Mouse (Mus musculus): ENCODE results near the gene Fgfr1op. TPM values are rescaled to one million over a fixed set of nuclear protein-coding genes. Genes with fewer than 3 reads are reported as not detected.

The Fgfr1op gene
- total and polyA plus RNA-seq, 3 experiments, result 43.5 to 44.5 TPM; not detected in 1

DNA sequence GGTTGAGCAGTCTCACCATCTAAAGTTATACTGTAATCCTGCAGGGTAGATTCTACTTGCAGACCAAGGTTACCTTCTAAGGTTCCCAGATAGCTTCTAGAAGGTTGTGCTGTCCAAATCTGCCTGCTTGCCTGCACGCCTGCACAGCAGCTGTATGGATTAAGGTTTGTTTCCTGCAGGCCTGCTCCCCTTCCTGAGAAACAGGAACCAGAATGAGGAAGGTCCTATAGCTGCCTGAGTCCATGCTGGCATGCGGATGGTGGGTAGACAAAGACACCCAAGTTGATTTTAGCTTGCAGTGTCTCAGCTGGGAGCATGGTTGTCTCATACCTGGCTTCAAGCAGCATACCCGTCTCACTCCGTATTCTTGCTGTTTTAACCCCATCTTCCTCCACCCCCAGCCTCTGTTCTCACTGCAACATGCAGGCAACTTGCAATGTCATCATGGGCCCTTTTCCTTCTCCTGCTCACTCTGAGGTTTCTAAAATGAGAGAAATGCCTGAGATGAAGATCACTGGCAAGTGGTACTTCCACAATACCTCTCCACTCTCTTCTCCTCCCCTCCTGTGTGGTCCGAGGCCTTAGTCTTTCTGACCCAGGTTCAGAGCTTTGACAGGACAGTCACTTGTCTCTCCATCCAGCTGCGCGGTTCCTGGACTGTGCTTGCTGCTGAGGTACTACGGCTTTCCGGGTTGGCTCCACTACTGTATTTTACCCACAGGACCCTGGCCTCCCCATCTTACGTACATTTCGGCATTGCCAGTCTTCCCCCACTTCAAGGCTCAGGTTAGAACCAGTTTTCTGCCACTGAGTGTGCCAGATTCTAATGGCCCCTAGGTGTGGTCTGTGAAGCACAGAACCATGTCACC, 34.0 kb downstream of the Fgfr1op start:
- Histone ChIP-seq H3K79me2 (ENCODE audit: control insufficient read depth, insufficient read depth, low read length, poor library complexity) (no peaks in the 10 kb centered on the region), H3K9ac (ENCODE audit: control insufficient read depth, low read depth, low read length, poor library complexity, severe bottlenecking) (no peak overlapping the region), H3K36me3 (ENCODE audit: control insufficient read depth in 1 of 2, insufficient read depth in 2 of 2, low read length in 2 of 2) (peaks cover 0 to 7% of the 10 kb centered on the region in 2 experiments; a peak in 1 of 4 replicates), H3K9me3 (replicated peaks; ENCODE audit: insufficient read depth, low read length) (no peaks in the 10 kb centered on the region), H3K27ac (ENCODE audit: control insufficient read depth, low read depth, low read length) (no peak overlapping the region), H3K4me1 (ENCODE audit: control insufficient read depth in 1 of 2, insufficient read depth in 2 of 2, low read length in 2 of 2) (no peaks in the 10 kb centered on the region), H3K27me3 (ENCODE audit: control insufficient read depth in 1 of 2, insufficient read depth in 2 of 2, low read length in 2 of 2) (no peaks in the 10 kb centered on the region), H3K4me3 (ENCODE audit: control insufficient read depth in 1 of 2, insufficient read depth in 1 of 2, low read depth in 2 of 2, low read length in 2 of 2) (no peak overlapping the region)
- TF ChIP-seq USF2 (IDR thresholded peaks at IDR 0.05; ENCODE audit: borderline replicate concordance in 1 of 2, insufficient read depth in 1 of 2, low read depth in 1 of 2, low read length in 2 of 2) (no peak), TBP (IDR thresholded peaks at IDR 0.05; ENCODE audit: low read depth, low read length) (0 out of 2 replicates have a peak, but pooled peaks have one; percentile 30), HCFC1 (IDR thresholded peaks at IDR 0.05; ENCODE audit: low read depth, low read length) (no peak), GABPA (IDR thresholded peaks at IDR 0.05; ENCODE audit: low read depth, low read length) (no peak), CHD1 (IDR thresholded peaks at IDR 0.05; ENCODE audit: low read depth, low read length) (no peak), TCF12 (IDR thresholded peaks at IDR 0.05; ENCODE audit: low read depth, low read length) (no peak)
- peak; percentile 44 for DNase-seq (ENCODE audit: low read depth, low spot score)

DNA sequence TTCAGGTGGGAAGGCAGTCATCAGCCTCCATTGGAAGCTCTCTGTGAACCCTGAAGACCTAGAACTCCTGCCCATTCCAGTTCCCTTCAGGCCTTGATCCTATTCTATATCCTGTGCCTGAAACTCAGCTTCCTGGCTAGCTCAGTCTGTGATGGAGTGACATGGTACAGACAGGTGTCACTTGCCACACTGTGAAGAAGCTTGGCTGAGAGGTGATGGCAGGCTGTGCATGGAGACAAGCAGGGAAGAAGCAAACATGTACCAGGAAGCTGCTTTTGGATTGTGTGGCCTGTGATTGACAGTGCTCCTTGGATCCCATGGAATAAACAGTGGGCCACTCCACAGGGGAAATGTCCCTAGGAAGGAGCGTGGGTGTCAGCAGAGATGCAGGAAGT, 34.6 kb downstream of the Fgfr1op start:
- DNase-seq (ENCODE audit: low read depth, low spot score), result no peak
- Histone ChIP-seq H3K36me3 (ENCODE audit: control insufficient read depth in 1 of 2, insufficient read depth in 2 of 2, low read length in 2 of 2) (peaks cover 0 to 3% of the 10 kb centered on the region in 2 experiments; a peak in 1 of 4 replicates), H3K9ac (ENCODE audit: control insufficient read depth, low read depth, low read length, poor library complexity, severe bottlenecking) (no peak overlapping the region), H3K4me1 (ENCODE audit: control insufficient read depth in 1 of 2, insufficient read depth in 2 of 2, low read length in 2 of 2) (no peaks in the 10 kb centered on the region), H3K4me3 (ENCODE audit: control insufficient read depth in 1 of 2, insufficient read depth in 1 of 2, low read depth in 2 of 2, low read length in 2 of 2) (no peak overlapping the region), H3K9me3 (replicated peaks; ENCODE audit: insufficient read depth, low read length) (no peaks in the 10 kb centered on the region), H3K79me2 (ENCODE audit: control insufficient read depth, insufficient read depth, low read length, poor library complexity) (no peaks in the 10 kb centered on the region), H3K27ac (ENCODE audit: control insufficient read depth, low read depth, low read length) (no peak overlapping the region), H3K27me3 (ENCODE audit: control insufficient read depth in 1 of 2, insufficient read depth in 2 of 2, low read length in 2 of 2) (no peaks in the 10 kb centered on the region)
- TF ChIP-seq RAD21 (IDR thresholded peaks at IDR 0.05; ENCODE audit: low read depth, low read length), result no peak
- no peak for TF ChIP-seq POLR2AphosphoS5 (IDR thresholded peaks at IDR 0.05; ENCODE audit: borderline replicate concordance, low read depth, low read length)
- TF ChIP-seq ZNF384 (IDR thresholded peaks at IDR 0.05; ENCODE audit: low read depth, low read length), result no peak
- no peak for TF ChIP-seq TCF12 (IDR thresholded peaks at IDR 0.05; ENCODE audit: low read depth, low read length)
- no peak for TF ChIP-seq ZKSCAN1 (IDR thresholded peaks at IDR 0.05; ENCODE audit: low read depth, low read length)
- TF ChIP-seq MXI1 (IDR thresholded peaks at IDR 0.05; ENCODE audit: low read depth, low read length), result no peak
- TF ChIP-seq UBTF (IDR thresholded peaks at IDR 0.05; ENCODE audit: borderline replicate concordance, insufficient read depth, low read depth, low read length), result no peak
- TF ChIP-seq TAL1 (IDR thresholded peaks at IDR 0.05; ENCODE audit: low read length), result no peak
- TF ChIP-seq BHLHE40 (IDR thresholded peaks at IDR 0.05; ENCODE audit: borderline replicate concordance, low read depth, low read length), result no peak
- no peak for TF ChIP-seq GABPA (IDR thresholded peaks at IDR 0.05; ENCODE audit: low read depth, low read length)
